Mouse (Mus musculus) 3T3-L1 (cell line): ENCODE data around the gene Grb2.

Experiments used
- DNase-seq: peaks from one replicate; pipeline ENCODE4 v3.0.0-alpha.2; 2015; ENCODE audit warnings: low read depth, low spot score

Gene Grb2

DNA sequence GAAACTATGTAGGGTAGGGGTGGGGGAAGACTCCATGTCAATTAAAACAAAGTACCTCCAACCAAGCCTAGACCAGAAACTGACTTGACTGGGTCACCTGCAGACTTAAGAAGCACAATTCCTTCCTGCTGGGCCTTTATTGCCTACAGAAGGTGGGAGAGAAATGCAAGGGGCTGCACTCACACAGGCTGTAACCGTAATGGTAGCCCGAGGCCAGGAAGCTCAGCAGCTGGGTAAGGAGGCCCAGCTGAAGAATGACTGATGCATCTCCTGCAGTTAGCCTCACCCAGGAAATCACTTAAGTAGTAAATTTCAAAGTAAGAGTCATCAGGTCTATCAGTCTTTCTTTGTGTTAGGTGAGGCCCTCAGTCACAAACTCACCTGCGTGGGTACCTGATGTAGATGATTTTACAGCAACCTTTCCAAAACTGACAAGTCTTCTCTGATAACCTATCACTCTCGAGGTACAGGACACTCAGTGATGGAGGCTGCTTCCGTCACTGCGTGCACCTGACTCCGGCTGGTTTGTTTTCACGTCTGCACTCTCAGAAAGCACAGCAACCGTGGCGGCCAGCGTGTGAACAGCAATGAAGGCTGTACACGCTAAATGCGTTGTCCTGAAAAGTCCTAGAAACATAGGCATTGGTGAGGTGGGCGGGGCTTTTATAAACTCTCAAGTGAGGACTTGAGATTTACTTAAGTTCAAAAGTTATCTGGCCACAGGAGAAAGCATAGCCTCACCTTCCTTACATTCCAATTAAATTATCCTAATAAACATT, 19.1 kb downstream of the Grb2 start:
- no peak for DNase-seq

DNA sequence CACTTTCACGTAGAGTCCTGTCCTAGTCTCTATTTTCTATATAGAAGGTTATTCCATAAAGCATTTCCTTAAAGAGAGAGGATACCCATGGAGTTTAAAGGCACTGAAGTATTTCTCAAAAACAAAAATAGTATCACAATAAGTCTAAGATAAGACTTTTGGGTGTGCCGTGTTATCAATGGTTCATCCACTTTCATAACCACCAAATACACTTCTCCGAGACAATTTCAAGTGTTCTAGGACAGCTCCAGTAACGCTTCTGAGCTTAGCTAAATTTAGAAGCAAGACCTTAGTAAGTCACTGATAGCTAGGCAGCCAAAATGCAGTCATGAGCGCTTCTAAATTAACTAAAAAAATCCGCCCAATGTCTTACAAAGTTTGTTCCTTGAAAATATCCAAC, 22.0 kb downstream of the Grb2 start:
- DNase-seq: no peak

GRCm38 (mm10) chr11:115685954-115686353, 22.4 kb downstream of the Grb2 start:
- DNase-seq: no peak

DNA sequence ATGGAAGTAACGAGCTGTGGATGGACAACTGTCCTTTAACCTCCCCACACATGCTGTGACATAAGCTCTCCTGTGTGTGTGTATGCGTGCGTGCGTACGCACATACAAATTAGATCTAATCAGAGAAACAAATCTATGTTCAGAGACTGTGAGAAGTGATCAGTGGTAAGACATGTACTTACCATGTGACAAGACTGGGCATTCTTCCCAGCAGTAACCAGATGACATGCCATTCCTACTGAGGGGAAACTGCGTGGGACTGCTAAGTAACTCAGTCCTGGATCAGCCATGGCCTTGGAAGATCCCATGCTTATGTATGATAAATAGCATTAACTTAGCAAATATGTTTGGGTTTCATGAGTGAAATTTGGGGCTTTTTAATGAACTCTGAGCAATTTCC, 23.5 kb downstream of the Grb2 start:
- peak; percentile 79 for DNase-seq

- DNase-seq: no peak
Measured at GRCm38 (mm10) chr11:115683326-115683725, 25.1 kb downstream of the Grb2 start.

- no peak for DNase-seq
Measured at GRCm38 (mm10) chr11:115682411-115682810, 26.0 kb downstream of the Grb2 start.

GRCm38 (mm10) chr11:115679554-115680238, 28.7 kb downstream of the Grb2 start:
- DNase-seq: no peak

GRCm38 (mm10) chr11:115678861-115679260, 29.5 kb downstream of the Grb2 start:
- DNase-seq: no peak

- no peak for DNase-seq
Measured at GRCm38 (mm10) chr11:115677511-115677910, 30.9 kb downstream of the Grb2 start.

DNA sequence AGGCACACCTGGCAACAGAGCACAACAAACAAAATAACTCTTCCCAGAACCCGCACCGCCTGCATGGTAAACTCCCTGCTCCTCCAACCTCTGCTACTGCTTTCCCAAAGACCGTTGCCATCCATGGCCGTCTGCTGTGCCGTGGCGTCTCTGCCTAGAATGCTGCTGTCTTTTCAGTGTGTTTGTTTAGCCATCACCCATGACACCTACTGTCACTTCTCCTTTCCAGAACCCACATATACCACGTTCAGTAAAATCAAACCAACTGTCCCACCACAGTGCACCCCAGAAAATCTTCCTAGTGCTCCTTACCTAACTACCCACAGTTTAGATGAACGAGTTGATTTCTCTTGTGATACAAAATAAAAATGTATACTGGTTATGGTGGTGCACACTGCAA, 31.7 kb downstream of the Grb2 start:
- DNase-seq: no peak

GRCm38 (mm10) chr11:115674235-115674865, 34.0 kb downstream of the Grb2 start:
- no peak for DNase-seq

GRCm38 (mm10) chr11:115673471-115674234, 34.7 kb downstream of the Grb2 start:
- DNase-seq: peak; percentile 85

DNA sequence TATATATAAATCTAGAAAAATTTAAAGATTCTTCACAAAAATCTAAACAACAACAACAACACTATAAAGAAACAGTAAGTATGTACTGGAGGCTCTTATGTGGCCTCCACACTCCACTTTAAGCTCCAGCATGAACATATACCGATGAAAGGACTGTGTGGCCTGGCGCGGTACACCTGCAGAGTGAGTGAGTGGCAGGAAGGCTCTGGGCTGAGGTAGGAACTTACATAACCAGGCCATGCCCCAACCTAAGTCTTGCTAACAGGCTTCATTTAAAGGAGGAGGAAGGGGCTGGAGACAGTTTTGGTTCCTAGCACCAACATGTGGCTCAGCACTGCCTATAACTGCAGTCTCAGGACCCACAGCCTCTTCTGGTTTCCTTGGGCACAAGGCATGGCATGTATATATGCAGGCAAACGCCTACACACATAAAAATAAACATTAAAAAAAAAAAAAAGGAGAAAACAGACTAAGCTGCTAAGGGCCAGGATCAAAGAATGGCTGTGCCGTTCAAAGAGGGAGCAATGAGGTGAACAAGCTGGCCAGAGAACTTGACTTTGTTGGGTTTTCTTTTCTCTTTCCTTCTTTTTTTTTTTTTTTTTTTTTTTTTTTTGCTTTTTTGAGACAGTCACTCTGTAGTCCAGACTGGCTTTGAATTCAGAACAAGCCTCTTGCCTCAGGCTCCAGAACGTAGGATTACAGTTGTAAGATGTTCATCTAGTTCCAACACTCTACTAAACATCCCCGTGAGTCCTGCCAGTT, 36.0 kb downstream of the Grb2 start:
- DNase-seq: no peak

DNA sequence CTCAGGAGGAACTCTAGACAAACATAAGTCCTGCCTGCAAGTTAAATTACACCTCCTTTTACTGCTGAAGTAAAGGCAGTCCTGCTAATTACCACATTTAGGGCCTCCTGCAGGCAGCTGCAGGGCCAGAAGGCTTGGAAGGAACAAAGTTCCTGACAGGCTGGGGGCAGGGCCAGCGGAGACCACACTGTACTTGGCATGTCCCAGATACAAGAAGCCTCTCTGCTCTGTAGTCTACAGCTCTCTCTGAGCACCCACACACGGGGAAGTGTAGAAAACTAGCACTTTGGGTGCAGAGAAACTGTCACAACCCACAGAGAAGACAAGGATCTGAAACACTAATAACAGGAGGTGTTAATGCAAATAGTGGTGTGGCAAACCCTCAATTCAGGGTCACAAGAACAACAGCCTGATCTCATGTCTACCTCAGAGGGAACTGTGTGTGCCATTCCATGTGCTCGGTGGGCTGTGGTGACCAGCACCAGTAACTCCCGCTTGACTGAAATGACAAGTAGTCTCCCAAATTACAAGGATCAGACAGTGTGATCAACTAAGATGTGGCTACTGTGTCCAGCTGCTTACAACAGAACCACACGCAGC, 37.8 kb downstream of the Grb2 start:
- DNase-seq: no peak

DNA sequence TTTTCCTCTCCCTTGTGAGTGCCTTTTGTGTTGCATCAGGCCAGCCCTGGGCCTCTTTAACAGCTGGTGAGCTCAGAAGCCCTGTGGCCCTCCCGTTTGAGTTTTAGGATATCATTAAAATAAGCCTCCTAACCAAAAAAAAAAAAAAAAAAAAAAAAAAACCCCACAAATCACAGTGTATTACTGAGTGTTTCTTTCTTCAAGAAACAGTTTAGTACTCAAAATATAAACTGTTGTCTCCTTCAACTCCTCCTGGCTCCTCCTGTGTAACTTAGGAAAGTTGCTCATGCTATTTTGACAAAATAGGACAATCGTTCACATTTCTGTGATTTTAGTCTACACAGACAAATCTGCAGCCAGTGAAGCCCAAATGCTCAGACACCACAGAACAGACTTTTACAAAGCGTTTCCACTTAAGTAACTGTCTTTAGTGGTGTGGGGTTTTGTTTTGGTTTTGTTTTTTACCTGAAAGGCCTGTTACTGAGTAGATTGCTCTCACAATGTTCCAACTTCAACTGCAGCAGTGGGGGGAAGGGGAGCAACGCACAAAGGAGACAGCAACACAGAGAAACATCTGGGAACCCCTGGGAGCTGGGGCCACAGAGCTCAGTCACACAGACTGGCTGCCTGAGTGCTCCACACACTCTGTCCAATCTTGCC, 44.6 kb downstream of the Grb2 start:
- no peak for DNase-seq

DNA sequence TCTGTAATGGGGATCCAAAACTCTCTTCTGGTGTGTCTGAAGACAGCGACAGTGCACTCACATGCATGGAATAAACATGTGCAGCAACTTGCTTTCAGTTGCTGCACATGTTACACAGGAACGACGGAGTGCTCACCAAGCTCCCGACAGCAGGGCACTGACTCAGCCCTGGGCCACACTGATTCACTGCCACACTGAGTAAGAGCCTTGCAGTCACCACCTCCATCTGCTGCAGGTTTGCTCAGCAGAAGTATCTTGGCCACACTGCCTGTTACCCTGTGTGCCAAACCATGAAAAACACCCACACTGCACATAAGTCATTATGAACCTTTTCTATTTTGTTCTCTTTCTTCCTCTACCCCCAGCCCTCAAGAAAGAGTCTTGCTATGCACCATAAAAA, 48.0 kb downstream of the Grb2 start:
- DNase-seq: peak; percentile 65

GRCm38 (mm10) chr11:115658521-115658920, 49.9 kb downstream of the Grb2 start:
- no peak for DNase-seq

DNA sequence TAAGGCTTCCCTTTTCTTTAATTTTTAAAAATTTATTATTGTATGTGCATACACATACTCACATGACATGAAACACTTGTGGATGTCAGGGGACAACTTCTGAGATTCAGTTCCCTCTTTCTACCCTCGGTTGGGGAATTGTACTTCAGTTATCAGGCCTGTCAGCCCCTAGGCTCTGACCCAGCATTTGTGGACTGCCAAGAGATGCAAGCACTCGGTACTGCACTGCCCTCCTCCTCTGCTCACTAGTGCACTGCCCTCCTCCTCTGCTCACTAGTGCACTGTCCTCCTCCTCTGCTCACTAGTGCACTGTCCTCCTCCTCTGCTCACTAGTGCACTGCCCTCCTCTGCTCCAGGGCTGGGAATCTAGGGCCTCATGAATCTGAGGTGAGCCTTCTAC, 54.3 kb downstream of the Grb2 start:
- DNase-seq: no peak

DNA sequence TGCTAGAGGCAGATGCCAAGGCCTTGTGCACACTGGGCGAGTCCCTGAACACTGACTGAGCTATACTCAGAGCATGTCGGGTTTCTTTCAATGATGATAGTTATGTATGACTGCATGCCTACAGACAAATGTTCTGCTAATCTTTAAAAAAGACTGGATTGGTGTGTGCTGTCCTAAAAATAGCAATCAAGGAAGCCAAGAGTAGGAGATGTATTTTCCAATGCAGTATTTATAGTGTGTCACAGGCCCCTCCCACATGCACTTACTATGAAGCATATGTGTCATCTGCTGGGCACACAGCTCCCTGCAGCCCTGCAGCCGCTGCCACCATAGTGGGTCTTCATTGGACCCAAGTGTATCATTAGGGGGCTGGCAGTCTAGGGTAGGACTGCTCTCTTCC, 55.2 kb downstream of the Grb2 start:
- no peak for DNase-seq

- DNase-seq: no peak
Measured at GRCm38 (mm10) chr11:115651680-115652079, 56.7 kb downstream of the Grb2 start.
